Mouse (Mus musculus) spleen, adult 2 months (tissue): Measurements from ENCODE around the gene Rasal2.

Experiments
- CTCF ChIP-seq: fragments of 200-500 bp; IDR thresholded peaks from 2 replicates; pipeline ENCODE4 v1.5.1; 2011; ENCODE audit warnings: mild to moderate bottlenecking, inconsistent platforms; ENCODE audit not compliant: insufficient read depth, insufficient read length, insufficient replicate concordance; ENCODE audit errors: extremely low read depth
- POLR2A ChIP-seq: fragments of 200-500 bp; IDR thresholded peaks from 2 replicates; pipeline ENCODE4 v1.6.1; 2011; ENCODE audit warnings: low read depth, low read length, inconsistent platforms

- TF ChIP-seq POLR2A (no peak), CTCF (no peak)
These were observed 191.5 kb downstream of the Rasal2 start for GRCm38 (mm10) chr1:157220910-157221309.
